Mouse (Mus musculus) ES-Bruce4 (cell line): ENCODE results near the gene Mul1. TPM values are rescaled to one million over a fixed set of nuclear protein-coding genes. Genes with fewer than 3 reads are reported as not detected.

Experiments
- H3K27ac ChIP-seq: 2 replicates; pipeline ENCODE4 v1.5.1; 2012; ENCODE audit warnings: low read length, inconsistent platforms; ENCODE audit not compliant: insufficient read depth
- H3K27me3 ChIP-seq: 2 replicates; pipeline ENCODE4 v1.6.1; 2012; ENCODE audit warnings: mild to moderate bottlenecking, low read length, inconsistent platforms; ENCODE audit not compliant: control insufficient read depth, poor library complexity, insufficient read depth, severe bottlenecking
- H3K36me3 ChIP-seq: 2 replicates; pipeline ENCODE4 v1.6.1; 2012; ENCODE audit warnings: inconsistent platforms, mild to moderate bottlenecking, low read length, moderate library complexity; ENCODE audit not compliant: control insufficient read depth, poor library complexity, insufficient read depth, severe bottlenecking
- H3K4me1 ChIP-seq: one replicate; pipeline ENCODE4 v1.8.1; 2011; ENCODE audit warnings: low read length; ENCODE audit not compliant: control insufficient read depth, insufficient read depth
- H3K4me3 ChIP-seq: 2 replicates; pipeline ENCODE4 v1.5.1; 2011; ENCODE audit warnings: low read depth, mild to moderate bottlenecking, low read length
- H3K9ac ChIP-seq: 2 replicates; pipeline ENCODE4 v1.6.1; 2012; ENCODE audit warnings: low read depth, mild to moderate bottlenecking, inconsistent platforms; ENCODE audit not compliant: poor library complexity, severe bottlenecking
- H3K9me3 ChIP-seq: replicated peaks from 2 replicates; pipeline ENCODE4 v1.6.1; 2012; ENCODE audit warnings: mild to moderate bottlenecking, low read length, inconsistent platforms; ENCODE audit not compliant: control insufficient read depth, poor library complexity, insufficient read depth, severe bottlenecking
- CTCF ChIP-seq: IDR thresholded peaks from one replicate; pipeline ENCODE4 v1.8.1; 2011; ENCODE audit warnings: low read depth, low read length
- EP300 ChIP-seq: IDR thresholded peaks from 2 replicates; pipeline ENCODE4 v1.6.1; 2011; ENCODE audit warnings: low read depth, low read length; ENCODE audit not compliant: insufficient read depth
- POLR2A ChIP-seq: IDR thresholded peaks from one replicate; pipeline ENCODE4 v1.8.1; 2011; ENCODE audit warnings: low read length; ENCODE audit not compliant: insufficient read depth
- polyA plus RNA-seq: library from polyadenylated mRNA; stranded (reverse); fragments of >200 nt; gene quantifications from 2 replicates; pipeline ENCODE4 v1.2.4, GENCODE M21; 2011; ENCODE audit warnings: low read depth; ENCODE audit not compliant: missing spikeins, insufficient read depth, insufficient read length

Gene Mul1
- polyA plus RNA-seq, 1 experiment: 17.2 TPM

GRCm38 (mm10) chr4:138457091-138457490, 22.6 kb downstream of the Mul1 start:
- Histone ChIP-seq H3K4me1 (peaks cover 6% of the 10 kb centered on the region), H3K27me3 (no peaks in the 10 kb centered on the region), H3K36me3 (no peaks in the 10 kb centered on the region), H3K4me3 (no peak overlapping the region), H3K27ac (no peak overlapping the region), H3K9ac (no peak overlapping the region), H3K9me3 (no peaks in the 10 kb centered on the region)
- TF ChIP-seq POLR2A (no peak), CTCF (no peak), EP300 (no peak)

GRCm38 (mm10) chr4:138458171-138458570, 23.7 kb downstream of the Mul1 start:
- Histone ChIP-seq H3K4me3 (no peak overlapping the region), H3K27me3 (no peaks in the 10 kb centered on the region), H3K36me3 (no peaks in the 10 kb centered on the region), H3K9ac (no peak overlapping the region), H3K27ac (no peak overlapping the region), H3K4me1 (peaks cover 8% of the 10 kb centered on the region), H3K9me3 (no peaks in the 10 kb centered on the region)
- TF ChIP-seq CTCF: no peak
- no peak for TF ChIP-seq EP300
- no peak for TF ChIP-seq POLR2A

GRCm38 (mm10) chr4:138458735-138459440, 24.4 kb downstream of the Mul1 start:
- Histone ChIP-seq H3K27ac (no peak overlapping the region), H3K9me3 (no peaks in the 10 kb centered on the region), H3K27me3 (no peaks in the 10 kb centered on the region), H3K9ac (no peak overlapping the region), H3K4me3 (no peak overlapping the region), H3K4me1 (peaks cover 10% of the 10 kb centered on the region), H3K36me3 (no peaks in the 10 kb centered on the region)
- TF ChIP-seq CTCF (no peak), POLR2A (no peak), EP300 (no peak)

- no peaks in the 10 kb centered on the region for H3K36me3 ChIP-seq
- peaks cover 10% of the 10 kb centered on the region for H3K4me1 ChIP-seq
- H3K27me3 ChIP-seq: no peaks in the 10 kb centered on the region
- no peaks in the 10 kb centered on the region for H3K9me3 ChIP-seq
- TF ChIP-seq CTCF (no peak), POLR2A (no peak), EP300 (no peak)
- no peak overlapping the region for H3K4me3 ChIP-seq
- H3K9ac ChIP-seq: no peak overlapping the region
- no peak overlapping the region for H3K27ac ChIP-seq
These were observed 25.3 kb downstream of the Mul1 start for GRCm38 (mm10) chr4:138459775-138460174.

GRCm38 (mm10) chr4:138460910-138461309, 26.4 kb downstream of the Mul1 start:
- Histone ChIP-seq H3K4me3 (no peak overlapping the region), H3K9me3 (no peaks in the 10 kb centered on the region), H3K4me1 (peaks cover 10% of the 10 kb centered on the region), H3K9ac (no peak overlapping the region), H3K27ac (no peak overlapping the region), H3K36me3 (no peaks in the 10 kb centered on the region), H3K27me3 (no peaks in the 10 kb centered on the region)
- no peak for TF ChIP-seq EP300
- no peak for TF ChIP-seq POLR2A
- no peak for TF ChIP-seq CTCF

GRCm38 (mm10) chr4:138461471-138461870, 27.0 kb downstream of the Mul1 start:
- no peaks in the 10 kb centered on the region for H3K9me3 ChIP-seq
- no peaks in the 10 kb centered on the region for H3K27me3 ChIP-seq
- no peak overlapping the region for H3K9ac ChIP-seq
- H3K4me3 ChIP-seq: no peak overlapping the region
- no peak overlapping the region for H3K27ac ChIP-seq
- TF ChIP-seq CTCF: no peak
- TF ChIP-seq EP300: no peak
- no peak for TF ChIP-seq POLR2A
- H3K36me3 ChIP-seq: no peaks in the 10 kb centered on the region
- peaks cover 10% of the 10 kb centered on the region for H3K4me1 ChIP-seq
